Mouse (Mus musculus) left cerebral cortex, postnatal 10 days (tissue): ENCODE measurements at regions not wholly inside any gene's neighbourhood (a gene's known extent, or its start where the extent isn't known, plus 50 kb on each side); places are given as distances from the start of the nearest gene placed in this dataset.

Source experiments
- DNase-seq, 2 experiments: peaks; one replicate each; pipeline ENCODE4 v3.0.0; 2021 to 2022; ENCODE audit warnings: low spot score in 2 of 2, mixed read lengths in 1 of 2; ENCODE audit errors: extremely low spot score in 1 of 2
- intact Hi-C: fragments of 180-260 bp; cut with DNase I; formaldehyde crosslinking; loops from one replicate; pipeline ENCODE4 v1.15.1; 2025

GRCm38 (mm10) chr1:6928658-6929057 lies 2121.0 kb downstream of the Gm37988 start:
- intact Hi-C loops = no loop called here
- no peak for DNase-seq

- intact Hi-C loops = no loop called here
Measured at GRCm38 (mm10) chr1:6931876-6932275, 2124.2 kb downstream of the Gm37988 start.

GRCm38 (mm10) chr1:6969838-6970237 lies 2162.1 kb downstream of the Gm37988 start:
- intact Hi-C loops = loop anchor here (10.0 kb wide), 1 partner anchor 105 kb away; no protein-coding TSS in a partner anchor
- no peak for DNase-seq

More at GRCm38 (mm10) chr1:6931876-6932275, 2124.2 kb downstream of the Gm37988 start:
- no peak for DNase-seq

- DNase-seq = no peak
- intact Hi-C loops = loop anchor here (10.0 kb wide), 1 partner anchor 109 kb away; no protein-coding TSS in a partner anchor
Measured at GRCm38 (mm10) chr1:6973749-6974327, 2166.1 kb downstream of the Gm37988 start.

GRCm38 (mm10) chr1:6979626-6980025 lies 2171.9 kb downstream of the Gm37988 start:
- no peak for DNase-seq
- intact Hi-C loops = loop anchor here (2.0 to 10.0 kb wide), 2 partner anchors 115 to 573 kb away; no protein-coding TSS in a partner anchor

GRCm38 (mm10) chr1:6984226-6984625 lies 2176.5 kb downstream of the Gm37988 start:
- intact Hi-C loops = no loop called here
- DNase-seq = no peak

GRCm38 (mm10) chr1:6997611-6998010 lies 2189.9 kb downstream of the Gm37988 start:
- no peak for DNase-seq
- intact Hi-C loops = no loop called here

- DNase-seq = peak; percentile 30 to 50
- intact Hi-C loops = loop anchor here (5.0 kb wide), 1 partner anchor 192 kb away; no protein-coding TSS in a partner anchor
Measured at GRCm38 (mm10) chr1:7010184-7010583, 2202.5 kb downstream of the Gm37988 start.
